Mouse (Mus musculus) embryonic fibroblast, embryonic 13.5 days (primary cell): ENCODE measurements around the gene Ppm1h. TPM values are rescaled to one million over a fixed set of nuclear protein-coding genes. Genes with fewer than 3 reads are reported as not detected.

Source experiments
- H3K27ac ChIP-seq: 2 replicates; pipeline ENCODE4 v1.5.1; 2012; ENCODE audit warnings: low read length, control low read depth, inconsistent platforms; ENCODE audit not compliant: insufficient read depth
- H3K4me1 ChIP-seq: 2 replicates; pipeline ENCODE4 v1.6.1; 2011; ENCODE audit warnings: low read length; ENCODE audit not compliant: control insufficient read depth, insufficient read depth
- H3K4me3 ChIP-seq: 2 replicates; pipeline ENCODE4 v1.5.1; 2011; ENCODE audit warnings: mild to moderate bottlenecking, control low read depth, low read length; ENCODE audit not compliant: insufficient read depth
- CTCF ChIP-seq: IDR thresholded peaks from 2 replicates; pipeline ENCODE4 v1.5.1; 2011; ENCODE audit warnings: mild to moderate bottlenecking, control low read depth, low read length, moderate library complexity, borderline replicate concordance; ENCODE audit not compliant: insufficient read depth
- POLR2A ChIP-seq: IDR thresholded peaks from 2 replicates; pipeline ENCODE4 v1.6.1; 2011; ENCODE audit warnings: low read depth, mild to moderate bottlenecking, control low read depth, low read length, moderate library complexity
- polyA plus RNA-seq: library from polyadenylated mRNA; stranded (reverse); fragments of >200 nt; gene quantifications from 2 replicates; pipeline ENCODE4 v1.2.4, GENCODE M21; 2011; ENCODE audit warnings: low read depth; ENCODE audit not compliant: missing spikeins, insufficient read length

Ppm1h gene
- polyA plus RNA-seq, 1 experiment, result 4.5 TPM

GRCm38 (mm10) chr10:122718951-122719350 lies 40.4 kb downstream of the Ppm1h start:
- TF ChIP-seq POLR2A, result no peak
- no peak for TF ChIP-seq CTCF
- no peak overlapping the region for H3K4me3 ChIP-seq
- no peak overlapping the region for H3K27ac ChIP-seq
- H3K4me1 ChIP-seq, result no peaks in the 10 kb centered on the region

- Histone ChIP-seq H3K4me3 (no peak overlapping the region), H3K27ac (no peak overlapping the region), H3K4me1 (no peaks in the 10 kb centered on the region)
- TF ChIP-seq CTCF (no peak), POLR2A (no peak)
Measured at GRCm38 (mm10) chr10:122722111-122722510, 43.5 kb downstream of the Ppm1h start.

- TF ChIP-seq POLR2A (no peak), CTCF (no peak)
- Histone ChIP-seq H3K27ac (no peak overlapping the region), H3K4me3 (no peak overlapping the region), H3K4me1 (no peaks in the 10 kb centered on the region)
Measured at GRCm38 (mm10) chr10:122724692-122725091, 46.1 kb downstream of the Ppm1h start.

- Histone ChIP-seq H3K27ac (no peak overlapping the region), H3K4me3 (no peak overlapping the region)
Measured at GRCm38 (mm10) chr10:122727228-122727627, 48.7 kb downstream of the Ppm1h start.

GRCm38 (mm10) chr10:122728172-122728571 lies 49.6 kb downstream of the Ppm1h start:
- Histone ChIP-seq H3K4me3 (no peak overlapping the region), H3K27ac (no peak overlapping the region), H3K4me1 (no peaks in the 10 kb centered on the region)
- TF ChIP-seq POLR2A (no peak), CTCF (no peak)

More at GRCm38 (mm10) chr10:122727228-122727627, 48.7 kb downstream of the Ppm1h start:
- H3K4me1 ChIP-seq, result no peaks in the 10 kb centered on the region
- no peak for TF ChIP-seq CTCF
- no peak for TF ChIP-seq POLR2A

- no peak for TF ChIP-seq CTCF
- Histone ChIP-seq H3K4me3 (no peak overlapping the region), H3K27ac (no peak overlapping the region), H3K4me1 (no peaks in the 10 kb centered on the region)
Measured at GRCm38 (mm10) chr10:122732146-122732545, 53.6 kb downstream of the Ppm1h start.

- no peak for TF ChIP-seq POLR2A
- no peak for TF ChIP-seq CTCF
- Histone ChIP-seq H3K4me3 (no peak overlapping the region), H3K4me1 (0 out of 2 replicates have a peak, but pooled peaks cover under 1% of the 10 kb centered on the region), H3K27ac (no peak overlapping the region)
Measured at GRCm38 (mm10) chr10:122734521-122734920, 56.0 kb downstream of the Ppm1h start.

GRCm38 (mm10) chr10:122735284-122735784 lies 56.8 kb downstream of the Ppm1h start:
- TF ChIP-seq POLR2A (no peak), CTCF (no peak)
- no peak overlapping the region for H3K27ac ChIP-seq
- 0 out of 2 replicates have a peak, but pooled peaks cover 5% of the 10 kb centered on the region for H3K4me1 ChIP-seq
- no peak overlapping the region for H3K4me3 ChIP-seq

GRCm38 (mm10) chr10:122736835-122737234 lies 58.3 kb downstream of the Ppm1h start:
- TF ChIP-seq POLR2A (no peak), CTCF (no peak)
- Histone ChIP-seq H3K27ac (no peak overlapping the region), H3K4me1 (0 out of 2 replicates have a peak, but pooled peaks cover 5% of the 10 kb centered on the region), H3K4me3 (no peak overlapping the region)

GRCm38 (mm10) chr10:122738526-122738925 lies 60.0 kb downstream of the Ppm1h start:
- H3K4me1 ChIP-seq, result 0 out of 2 replicates have a peak, but pooled peaks cover 5% of the 10 kb centered on the region
- H3K4me3 ChIP-seq, result no peak overlapping the region
- no peak overlapping the region for H3K27ac ChIP-seq
- TF ChIP-seq POLR2A (no peak), CTCF (no peak)
